Mouse (Mus musculus): Measurements from ENCODE around the gene Smco4.
"Not testable (repeated sequence)": the region's sequence is repeated elsewhere in the genome, so short reads cannot be mapped to it uniquely, and the experiment has no call there.

Smco4 gene

GRCm38 (mm10) chr9:15493235-15493924, at the start of gene Smco4:
Gene Smco4, plus strand, starts transcription at chr9:15493432.
- DNase-seq (ENCODE audit: low spot score): peak; percentile 71

- DNase-seq (ENCODE audit: low spot score): no peak
Measured at GRCm38 (mm10) chr9:15447397-15447796, 45.8 kb upstream of the Smco4 start.

- no peak for DNase-seq (ENCODE audit: low spot score)
Measured at GRCm38 (mm10) chr9:15450921-15451320, 42.3 kb upstream of the Smco4 start.

- no peak for DNase-seq (ENCODE audit: low spot score)
Measured at GRCm38 (mm10) chr9:15472256-15472655, 21.0 kb upstream of the Smco4 start.

- no peak for DNase-seq (ENCODE audit: low spot score)
Measured at GRCm38 (mm10) chr9:15473206-15473605, 20.0 kb upstream of the Smco4 start.

GRCm38 (mm10) chr9:15477556-15477955, 15.7 kb upstream of the Smco4 start:
- no peak for DNase-seq (ENCODE audit: low spot score)

- no peak for DNase-seq (ENCODE audit: low spot score)
Measured at GRCm38 (mm10) chr9:15487682-15488424, 5.4 kb upstream of the Smco4 start.

- DNase-seq (ENCODE audit: low spot score): no peak
Measured at GRCm38 (mm10) chr9:15489293-15489692, 3.9 kb upstream of the Smco4 start.

- DNase-seq (ENCODE audit: low spot score): no peak
Measured at GRCm38 (mm10) chr9:15490331-15491100, 2.7 kb upstream of the Smco4 start.

GRCm38 (mm10) chr9:15491686-15492085, 1.5 kb upstream of the Smco4 start:
- no peak for DNase-seq (ENCODE audit: low spot score)

- DNase-seq (ENCODE audit: low spot score): no peak
Measured at GRCm38 (mm10) chr9:15492401-15492800, 831 bp upstream of the Smco4 start.

- DNase-seq (ENCODE audit: low spot score): peak; percentile 73
Measured at GRCm38 (mm10) chr9:15493925-15494558, 810 bp downstream of the Smco4 start.

- not testable (repeated sequence) for DNase-seq (ENCODE audit: low spot score)
Measured at GRCm38 (mm10) chr9:15495281-15495680, 2.0 kb downstream of the Smco4 start.

GRCm38 (mm10) chr9:15495921-15496577, 2.8 kb downstream of the Smco4 start:
- DNase-seq (ENCODE audit: low spot score): peak; percentile 76

GRCm38 (mm10) chr9:15500025-15500424, 6.8 kb downstream of the Smco4 start:
- no peak for DNase-seq (ENCODE audit: low spot score)

GRCm38 (mm10) chr9:15501319-15502256, 8.4 kb downstream of the Smco4 start:
- no peak for DNase-seq (ENCODE audit: low spot score)

GRCm38 (mm10) chr9:15502476-15502875, 9.2 kb downstream of the Smco4 start:
- no peak for DNase-seq (ENCODE audit: low spot score)

- no peak for DNase-seq (ENCODE audit: low spot score)
Measured at GRCm38 (mm10) chr9:15503307-15503706, 10.1 kb downstream of the Smco4 start.

GRCm38 (mm10) chr9:15503827-15504226, 10.6 kb downstream of the Smco4 start:
- no peak for DNase-seq (ENCODE audit: low spot score)

GRCm38 (mm10) chr9:15505288-15505687, 12.1 kb downstream of the Smco4 start:
- DNase-seq (ENCODE audit: low spot score): no peak

- peak; percentile 83 for DNase-seq (ENCODE audit: low spot score)
Measured at GRCm38 (mm10) chr9:15506863-15507262, 13.6 kb downstream of the Smco4 start.

All from yolk sac, embryonic 10.5 days (tissue).